Mouse (Mus musculus) heart, postnatal 10 days (tissue): ENCODE results near the gene Agtpbp1. TPM values are rescaled to one million over a fixed set of nuclear protein-coding genes. Genes with fewer than 3 reads are reported as not detected.
"Not testable (repeated sequence)": the region's sequence is repeated elsewhere in the genome, so short reads cannot be mapped to it uniquely, and the experiment has no call there.

ENCODE experiments used
- DNase-seq, 2 experiments: peaks; one replicate each; pipeline ENCODE4 v3.0.0; 2021
- intact Hi-C: fragments of 180-260 bp; cut with DNase I; formaldehyde crosslinking; loops from one replicate; pipeline ENCODE4 v1.15.1; 2025
- total RNA-seq, 2 experiments: library from RNA; stranded (reverse); gene quantifications; 2 replicates each; pipeline ENCODE4 v1.2.3; 2021

Agtpbp1 gene
- total RNA-seq, 2 experiments from 2014 or later = 47.7 to 56.3 TPM

GRCm38 (mm10) chr13:59490726-59491125, 94.3 kb downstream of the Agtpbp1 start:
- intact Hi-C loops = loop anchor here (2.0 kb wide), 1 partner anchor 854 kb away; no protein-coding TSS in a partner anchor

GRCm38 (mm10) chr13:59489143-59489542, 95.9 kb downstream of the Agtpbp1 start:
- intact Hi-C loops = loop anchor here (5.0 to 10.0 kb wide), 2 partner anchors 414 to 682 kb away; partner anchors contain the start of gene Ntrk2
- peak; percentile 18 for DNase-seq

More at GRCm38 (mm10) chr13:59490726-59491125, 94.3 kb downstream of the Agtpbp1 start:
- DNase-seq = no peak

GRCm38 (mm10) chr13:59487287-59487686, 97.7 kb downstream of the Agtpbp1 start:
- intact Hi-C loops = loop anchor here (5.0 to 10.0 kb wide), 2 partner anchors 412 to 680 kb away; partner anchors contain the start of gene Ntrk2

GRCm38 (mm10) chr13:59486243-59486642, 98.8 kb downstream of the Agtpbp1 start:
- DNase-seq = no peak
- intact Hi-C loops = loop anchor here (5.0 to 10.0 kb wide), 2 partner anchors 411 to 679 kb away; partner anchors contain the start of gene Ntrk2

More at GRCm38 (mm10) chr13:59487287-59487686, 97.7 kb downstream of the Agtpbp1 start:
- DNase-seq = no peak

GRCm38 (mm10) chr13:59485456-59485855, 99.6 kb downstream of the Agtpbp1 start:
- intact Hi-C loops = loop anchor here (5.0 to 10.0 kb wide), 2 partner anchors 411 to 678 kb away; partner anchors contain the start of gene Ntrk2
- no peak for DNase-seq

- intact Hi-C loops = loop anchor here (10.0 kb wide), 1 partner anchor 407 kb away; no protein-coding TSS in a partner anchor
- no peak for DNase-seq
Measured at GRCm38 (mm10) chr13:59481484-59481855, 103.6 kb downstream of the Agtpbp1 start.

- intact Hi-C loops = loop anchor here (10.0 kb wide), 1 partner anchor 406 kb away; no protein-coding TSS in a partner anchor
- no peak for DNase-seq
Measured at GRCm38 (mm10) chr13:59480599-59481483, 104.2 kb downstream of the Agtpbp1 start.

GRCm38 (mm10) chr13:59477928-59478327, 107.1 kb downstream of the Agtpbp1 start:
- DNase-seq, intact Hi-C loops: not testable (repeated sequence)

- intact Hi-C loops = no loop called here
- DNase-seq = no peak
Measured at GRCm38 (mm10) chr13:59477451-59477850, 107.6 kb downstream of the Agtpbp1 start.

GRCm38 (mm10) chr13:59474973-59475372, 110.1 kb downstream of the Agtpbp1 start:
- intact Hi-C loops = no loop called here
- no peak for DNase-seq

- intact Hi-C loops = no loop called here
- DNase-seq = no peak
Measured at GRCm38 (mm10) chr13:59473341-59473740, 111.7 kb downstream of the Agtpbp1 start.

GRCm38 (mm10) chr13:59472222-59472621, 112.8 kb downstream of the Agtpbp1 start:
- intact Hi-C loops = no loop called here
- no peak for DNase-seq

GRCm38 (mm10) chr13:59469701-59470100, 115.3 kb downstream of the Agtpbp1 start:
- intact Hi-C loops = no loop called here
- DNase-seq = no peak

- no peak for DNase-seq
- intact Hi-C loops = no loop called here
Measured at GRCm38 (mm10) chr13:59468181-59468802, 116.7 kb downstream of the Agtpbp1 start.

- intact Hi-C loops = no loop called here
- peak; percentile 89 to 91 for DNase-seq
Measured at GRCm38 (mm10) chr13:59467591-59467990, 117.4 kb downstream of the Agtpbp1 start.

GRCm38 (mm10) chr13:59460958-59461357, 124.1 kb downstream of the Agtpbp1 start:
- no peak for DNase-seq
- intact Hi-C loops = no loop called here

- DNase-seq = no peak
- intact Hi-C loops = no loop called here
Measured at GRCm38 (mm10) chr13:59456203-59456602, 128.8 kb downstream of the Agtpbp1 start.

GRCm38 (mm10) chr13:59454001-59454785, 130.8 kb downstream of the Agtpbp1 start:
- intact Hi-C loops = no loop called here

GRCm38 (mm10) chr13:59453582-59453981, 131.4 kb downstream of the Agtpbp1 start:
- peak in 1 of 2 experiments; percentile 10 for DNase-seq
- intact Hi-C loops = no loop called here

More at GRCm38 (mm10) chr13:59454001-59454785, 130.8 kb downstream of the Agtpbp1 start:
- DNase-seq = peak; percentile 39 to 54

- intact Hi-C loops = no loop called here
- DNase-seq = peak; percentile 22 to 31
Measured at GRCm38 (mm10) chr13:59453045-59453444, 132.0 kb downstream of the Agtpbp1 start.
